Mouse (Mus musculus): Measurements from ENCODE around the gene Prpf38a.

Prpf38a gene

DNA sequence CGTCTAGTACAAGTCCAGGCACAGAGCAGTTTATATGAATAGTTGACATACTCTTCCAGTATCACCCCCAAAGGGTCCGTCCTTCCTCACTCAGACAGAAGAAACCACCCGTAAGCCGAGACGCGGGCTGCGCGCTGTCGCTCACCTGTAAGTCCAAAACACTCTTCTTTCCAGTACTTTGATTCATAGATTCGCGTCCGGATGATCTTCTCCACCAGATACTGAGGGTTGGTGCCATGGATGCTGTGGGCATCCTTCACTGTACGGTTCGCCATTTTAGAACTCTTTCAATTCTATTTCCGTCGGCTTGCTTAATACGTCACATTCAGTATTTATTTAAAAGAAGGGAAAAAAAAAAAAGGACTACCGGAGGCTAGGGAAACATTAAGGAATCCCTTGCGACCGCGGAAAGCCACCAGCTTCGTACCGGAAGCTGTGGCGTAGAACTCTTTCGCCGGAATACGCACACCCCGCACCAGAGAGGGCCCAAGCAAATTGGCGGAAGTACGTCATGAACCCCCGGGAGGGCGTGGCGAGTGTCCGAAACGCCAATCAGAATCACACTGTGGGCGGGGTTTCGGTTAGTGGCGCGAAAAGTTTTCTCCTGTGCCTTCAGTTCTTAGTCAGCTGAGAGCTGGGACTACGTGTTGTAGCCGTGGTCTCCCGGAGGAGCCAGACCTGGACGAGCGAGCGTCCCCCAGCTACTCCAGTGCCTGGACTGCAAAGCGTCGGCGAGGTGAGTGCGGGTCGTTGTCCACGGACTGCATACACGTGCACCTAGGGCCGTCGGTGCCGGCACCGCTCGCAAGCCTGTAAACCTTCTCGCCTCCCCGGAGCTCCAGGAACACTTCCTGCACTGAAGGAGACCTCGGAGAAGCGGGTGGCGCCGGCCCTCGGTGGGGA lies at the start of gene Prpf38a, which contains the start of gene Orc1:
Gene Prpf38a (minus strand): TSS at position 497 of the 903 bp plus-strand sequence.
Gene Orc1 (plus strand): TSS at position 584 of the 903 bp plus-strand sequence.
- DNase-seq (ENCODE audit: low read depth, low spot score) = peak; percentile 99

DNA sequence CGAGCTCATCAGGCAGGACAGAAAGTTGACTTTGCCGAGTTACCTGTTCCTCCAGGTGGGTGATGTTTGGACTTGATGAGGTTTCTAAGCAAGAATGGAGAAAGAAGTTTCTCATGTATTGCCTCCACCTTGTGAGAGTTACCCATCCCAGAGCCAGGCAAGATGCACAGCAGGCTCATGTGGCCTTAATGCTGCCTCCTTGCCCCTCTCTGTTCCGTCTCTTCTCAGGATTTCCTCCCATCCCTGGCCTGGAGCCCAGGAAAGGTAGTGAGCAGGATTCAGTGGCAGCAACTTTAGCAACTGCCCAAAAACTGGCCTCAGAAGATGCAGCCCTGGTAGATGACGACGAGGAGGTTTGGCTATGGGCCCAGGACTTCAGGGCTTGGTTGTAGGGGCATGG lies 47.9 kb upstream of the Prpf38a start:
- no peak for DNase-seq (ENCODE audit: low read depth, low spot score)

DNA sequence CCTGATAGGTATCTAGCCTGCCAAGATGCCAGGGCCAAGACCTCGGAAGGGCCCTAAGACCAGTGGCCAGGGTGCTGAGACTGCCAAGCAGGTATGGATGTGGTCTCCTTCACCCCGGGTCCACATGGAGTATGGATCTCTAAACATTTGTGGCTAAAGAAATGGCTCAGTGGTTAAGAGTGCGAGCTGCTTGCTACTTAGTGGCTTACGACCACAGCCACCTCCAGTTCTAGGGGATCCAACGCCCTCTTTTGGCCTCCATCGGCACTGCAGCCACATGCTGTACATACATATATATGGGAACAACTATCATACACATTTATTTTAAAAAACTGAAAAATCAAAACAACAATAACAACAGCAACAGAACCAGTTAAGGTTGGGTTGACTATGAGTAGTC lies 42.4 kb upstream of the Prpf38a start:
- no peak for DNase-seq (ENCODE audit: low read depth, low spot score)

DNA sequence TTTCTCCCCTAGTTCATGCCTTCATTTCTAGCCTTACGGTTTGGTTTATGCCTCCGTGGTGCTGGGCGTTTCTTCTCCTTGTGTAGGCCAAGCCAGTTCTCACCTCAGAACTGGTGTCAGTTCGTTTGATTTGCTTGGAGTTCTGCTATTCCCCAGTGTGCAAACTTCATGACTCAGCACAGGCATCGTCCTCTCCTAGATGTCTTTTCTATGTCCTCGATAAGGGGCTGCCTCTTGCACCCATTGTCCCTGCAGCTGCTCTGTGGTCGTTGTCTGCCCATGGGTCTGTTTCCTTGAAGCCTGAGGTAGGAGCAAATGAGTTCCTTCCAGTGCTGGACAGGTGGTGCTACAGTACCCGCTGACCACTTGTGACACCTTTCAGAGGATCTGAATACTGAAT lies 41.4 kb upstream of the Prpf38a start:
- peak; percentile 6 for DNase-seq (ENCODE audit: low read depth, low spot score)

DNA sequence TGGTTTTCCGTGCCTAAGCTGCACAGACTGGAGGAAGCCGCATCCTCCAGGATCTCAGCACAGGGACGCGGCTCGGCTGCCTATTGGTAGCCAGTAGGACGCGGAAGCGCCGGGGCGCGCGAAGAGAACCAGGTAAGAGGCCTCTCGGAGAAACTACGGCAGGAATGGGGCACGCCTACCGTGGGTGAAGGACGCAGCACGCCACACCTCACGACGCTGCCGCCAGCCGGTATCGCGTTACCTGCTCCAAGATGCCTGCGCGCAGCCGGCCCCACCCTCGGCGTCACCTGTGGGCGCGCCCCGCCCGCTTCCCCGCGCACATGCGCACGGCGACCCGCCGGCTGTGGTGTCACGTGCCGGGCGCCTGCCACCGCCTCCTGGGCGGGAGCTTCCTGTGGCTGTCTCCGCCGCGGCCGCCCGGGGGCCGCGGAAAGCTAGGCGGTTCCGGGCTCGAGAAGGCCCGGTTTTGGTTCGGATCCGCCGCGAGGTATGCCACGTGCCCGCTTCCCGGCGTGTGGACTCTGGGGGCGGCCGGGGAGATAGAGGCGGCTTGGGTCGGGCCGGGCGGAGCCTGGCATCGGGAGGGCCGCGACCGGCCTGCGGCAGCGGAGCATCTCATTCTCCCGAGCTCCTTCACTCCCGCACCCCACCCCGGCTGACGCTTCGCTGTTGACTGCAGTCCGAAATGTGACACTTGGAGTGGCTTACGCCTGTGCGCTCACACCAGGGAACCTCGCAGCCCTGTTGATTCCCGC lies 40.6 kb upstream of the Prpf38a start, which contains the start of gene Cc2d1b:
Gene Cc2d1b (plus strand): TSS at position 354 of the 755 bp plus-strand sequence.
- peak; percentile 91 for DNase-seq (ENCODE audit: low read depth, low spot score)

DNA sequence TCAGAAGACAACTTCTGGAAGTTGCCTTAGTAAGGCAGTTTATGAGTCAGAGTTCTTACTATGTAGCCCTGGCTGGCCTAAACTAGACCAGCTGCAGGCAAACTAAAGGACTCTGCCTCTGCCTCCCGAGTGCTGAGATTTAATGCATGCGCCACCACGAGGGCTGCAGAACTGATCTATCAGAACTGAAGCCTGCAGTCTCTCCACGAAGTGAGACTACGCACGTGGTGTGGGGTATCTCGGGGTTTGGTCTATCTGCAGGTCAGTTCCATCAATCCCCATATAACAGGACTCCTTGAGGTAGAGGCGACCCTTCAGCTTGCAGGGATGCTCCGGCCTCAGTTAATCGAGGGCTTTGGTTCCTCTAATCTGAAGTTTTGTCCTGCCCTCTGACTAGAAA lies 40.0 kb upstream of the Prpf38a start:
- peak; percentile 33 for DNase-seq (ENCODE audit: low read depth, low spot score)

DNA sequence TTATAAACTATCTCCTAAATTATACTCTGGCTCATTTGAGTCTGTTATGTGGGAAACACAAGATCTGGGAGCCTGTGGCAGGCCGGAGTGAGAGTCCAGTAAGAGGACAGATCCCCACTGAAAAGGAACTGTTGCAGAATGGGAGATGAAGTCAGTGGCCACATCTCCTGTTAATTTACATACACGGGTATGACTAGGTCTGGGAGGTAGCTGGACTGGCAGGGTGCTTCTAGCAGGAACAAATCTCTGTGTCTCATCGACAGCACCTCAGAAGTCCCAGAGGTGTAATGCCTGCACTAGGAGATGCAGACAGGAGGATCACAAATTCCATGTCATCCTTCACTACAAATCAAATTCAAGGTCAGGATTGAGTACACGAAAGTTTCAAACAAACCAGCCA lies 39.5 kb upstream of the Prpf38a start:
- no peak for DNase-seq (ENCODE audit: low read depth, low spot score)

DNA sequence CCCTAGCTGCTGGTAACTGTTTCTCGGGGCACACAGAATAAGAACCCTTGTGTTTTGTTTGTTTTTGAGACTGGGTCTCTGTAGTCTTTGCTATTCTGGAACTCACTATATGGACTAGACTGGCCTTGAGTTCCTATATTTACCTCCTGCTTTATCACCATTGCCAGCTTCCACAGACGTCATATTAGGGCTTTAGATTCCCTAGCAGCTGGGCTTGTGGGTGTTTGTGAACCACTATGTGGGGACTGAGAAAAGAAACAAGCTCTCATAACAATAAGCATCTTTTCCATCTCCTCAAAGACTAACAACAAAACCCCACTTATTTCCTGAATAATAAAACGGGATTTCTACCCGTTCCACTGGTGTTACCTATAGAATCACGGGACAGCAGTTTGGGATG lies 31.8 kb upstream of the Prpf38a start:
- no peak for DNase-seq (ENCODE audit: low read depth, low spot score)

DNA sequence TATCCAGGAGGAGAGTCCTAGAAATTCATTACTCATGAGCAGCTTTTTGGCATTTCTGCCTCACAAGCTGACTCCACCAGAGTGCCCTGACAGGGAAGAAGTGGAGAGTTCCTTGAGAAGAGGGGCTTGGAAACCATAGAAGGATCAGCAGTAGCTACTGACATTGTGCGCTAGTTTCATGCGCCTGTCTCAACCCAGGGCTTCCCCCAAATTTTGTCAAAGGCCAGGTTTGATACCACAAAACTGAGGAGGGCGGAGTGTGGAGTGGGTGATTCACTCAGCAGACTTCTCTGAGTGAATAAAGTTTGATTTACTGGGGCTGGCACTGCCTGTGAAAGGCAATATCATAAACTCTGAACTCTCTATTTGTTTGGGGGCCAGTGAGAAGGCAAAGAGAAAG lies 29.5 kb upstream of the Prpf38a start:
- DNase-seq (ENCODE audit: low read depth, low spot score) = no peak

DNA sequence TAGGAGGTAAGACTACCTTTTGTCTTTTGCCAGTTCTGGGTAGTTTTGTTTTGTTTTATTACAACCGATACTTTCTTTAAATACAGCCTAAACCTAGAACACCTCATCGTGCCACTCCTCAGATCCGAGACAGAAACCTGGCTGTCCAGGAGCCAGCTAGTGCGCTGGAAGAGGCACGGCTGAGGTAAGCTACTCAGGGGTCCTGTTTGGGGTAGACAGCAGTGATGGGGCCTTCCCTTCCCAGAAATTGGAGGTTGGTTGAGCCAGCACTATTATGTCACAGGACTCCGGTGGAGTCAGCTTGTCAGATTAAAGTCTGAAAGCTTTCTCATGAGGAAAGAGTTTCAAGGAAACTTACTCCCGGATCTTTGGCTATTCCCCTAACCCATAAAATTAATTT lies 22.7 kb upstream of the Prpf38a start:
- DNase-seq (ENCODE audit: low read depth, low spot score) = no peak

DNA sequence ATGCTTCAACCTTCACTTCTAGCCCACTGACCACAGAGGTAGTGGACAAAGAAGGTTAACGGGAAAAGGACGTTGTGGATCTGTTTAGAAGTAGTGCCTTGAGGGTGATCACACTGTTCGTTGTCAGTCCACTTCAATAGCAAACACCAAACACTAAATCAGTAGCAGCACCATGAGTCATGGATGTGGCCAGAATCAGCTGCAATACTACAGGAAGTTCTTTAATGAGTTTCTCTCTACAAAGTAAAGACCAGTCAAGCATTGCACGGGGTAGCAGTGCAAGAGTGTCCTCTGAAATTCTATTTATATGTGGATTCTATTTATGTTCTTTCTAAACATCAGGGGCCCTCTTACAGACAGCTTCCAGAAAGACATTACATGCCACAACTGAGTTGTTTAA lies 19.2 kb upstream of the Prpf38a start:
- no peak for DNase-seq (ENCODE audit: low read depth, low spot score)

DNA sequence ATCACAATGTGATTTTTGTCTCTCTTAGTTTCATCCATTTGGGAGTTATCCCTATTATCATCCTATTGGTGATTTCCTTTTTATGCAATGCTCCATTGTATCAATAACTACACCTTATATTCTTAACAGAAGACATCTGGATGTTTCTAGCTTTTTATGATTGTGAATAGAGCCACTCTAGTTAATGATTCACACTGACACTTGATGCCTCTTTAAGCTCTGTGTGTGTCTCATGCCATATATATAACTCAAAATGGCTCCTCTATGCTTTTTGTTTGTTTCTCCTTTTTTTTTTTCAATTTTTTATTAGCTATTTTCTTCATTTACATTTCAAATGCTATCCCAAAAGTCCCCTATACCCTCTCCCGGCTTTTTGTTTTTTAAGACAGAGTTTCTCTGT lies 16.6 kb upstream of the Prpf38a start:
- DNase-seq (ENCODE audit: low read depth, low spot score) = no peak

DNA sequence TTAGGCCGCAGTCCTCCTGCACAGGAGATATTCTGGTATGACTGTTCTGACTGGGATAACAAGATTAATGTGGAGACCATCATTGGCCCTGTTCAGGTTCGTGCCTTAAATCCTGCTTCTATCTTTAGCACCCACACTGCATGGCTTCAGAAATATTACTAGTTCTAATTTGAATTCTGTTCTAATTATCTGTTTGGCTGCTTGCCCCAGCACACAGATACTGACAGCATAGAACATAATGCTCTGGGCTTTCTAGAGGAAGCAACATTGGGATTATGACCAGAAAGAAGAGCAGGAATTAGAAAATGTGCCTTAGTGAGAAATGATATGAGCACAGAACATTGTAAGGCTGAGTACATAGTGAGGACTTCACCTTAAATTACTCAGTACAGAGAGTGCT lies 14.2 kb upstream of the Prpf38a start:
- DNase-seq (ENCODE audit: low read depth, low spot score) = no peak

DNA sequence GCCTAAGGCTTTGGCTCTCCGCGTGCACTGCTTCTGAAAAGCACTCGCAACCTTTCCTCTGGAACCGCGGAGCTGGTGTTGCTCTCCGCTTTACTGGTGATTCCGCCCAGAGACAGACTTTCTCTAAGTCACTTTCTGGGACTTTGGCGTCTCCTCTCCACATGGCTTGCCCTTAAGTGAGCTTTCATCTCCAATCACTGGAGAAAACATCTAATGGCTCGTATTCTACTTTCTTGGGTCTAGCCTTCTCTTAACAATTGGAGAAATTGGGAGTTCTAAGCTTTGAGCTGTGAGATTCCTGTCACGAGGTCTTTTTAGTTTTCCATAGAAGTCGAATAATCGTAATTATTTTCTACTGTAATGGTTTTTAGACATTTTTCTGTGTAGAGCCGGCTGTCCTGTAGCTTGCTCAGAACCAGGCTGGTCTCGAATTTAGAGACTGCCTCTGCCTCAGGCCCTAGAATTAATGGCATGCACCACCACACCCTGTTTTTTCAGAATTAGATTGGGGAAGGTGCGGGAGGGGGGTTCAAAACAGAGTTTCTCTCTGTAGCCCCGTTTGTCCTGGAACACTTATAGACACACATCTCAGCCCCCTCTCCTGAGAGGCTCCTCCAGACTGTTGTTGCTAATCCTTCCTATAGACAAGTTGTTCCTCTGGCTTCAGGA lies 741 bp upstream of the Prpf38a start:
- DNase-seq (ENCODE audit: low read depth, low spot score) = no peak

DNA sequence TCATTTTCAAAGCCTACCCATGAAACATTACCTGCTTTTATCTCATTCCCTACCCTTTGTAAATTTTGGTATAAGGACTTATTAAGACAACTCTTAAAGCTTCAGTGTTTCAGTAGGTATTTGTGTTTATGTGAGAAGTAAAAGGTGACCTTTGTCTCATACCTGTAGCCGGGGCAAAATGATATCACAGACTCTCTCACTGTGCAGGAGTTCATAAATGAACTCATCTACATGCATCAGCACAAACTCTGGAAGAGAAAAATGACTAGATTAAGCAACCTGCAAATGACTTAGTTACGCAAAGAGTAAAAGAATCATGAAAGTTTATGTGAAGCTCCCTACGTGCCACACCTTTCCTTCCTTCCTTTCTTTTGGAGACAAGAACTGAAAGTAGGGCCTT lies 6.5 kb downstream of the Prpf38a start:
- no peak for DNase-seq (ENCODE audit: low read depth, low spot score)

DNA sequence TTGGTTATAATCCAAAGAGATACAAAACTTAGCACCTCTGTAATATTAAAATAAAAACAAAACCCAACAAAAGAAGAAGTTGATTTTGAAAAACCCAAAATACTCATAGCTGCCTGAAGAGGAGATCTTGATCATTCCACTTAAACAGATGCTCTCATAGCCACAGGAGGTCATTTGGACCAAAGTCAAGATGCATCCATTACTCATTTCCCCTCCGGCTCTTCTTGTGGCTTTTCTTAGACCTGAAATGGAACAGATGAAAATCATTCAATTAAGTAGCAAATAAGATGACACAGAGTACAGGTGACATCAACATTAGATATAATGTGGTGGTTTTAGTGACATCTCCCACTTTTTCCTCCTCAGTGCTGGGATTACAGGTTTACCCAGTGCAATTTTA lies 14.1 kb downstream of the Prpf38a start:
- no peak for DNase-seq (ENCODE audit: low read depth, low spot score)

DNA sequence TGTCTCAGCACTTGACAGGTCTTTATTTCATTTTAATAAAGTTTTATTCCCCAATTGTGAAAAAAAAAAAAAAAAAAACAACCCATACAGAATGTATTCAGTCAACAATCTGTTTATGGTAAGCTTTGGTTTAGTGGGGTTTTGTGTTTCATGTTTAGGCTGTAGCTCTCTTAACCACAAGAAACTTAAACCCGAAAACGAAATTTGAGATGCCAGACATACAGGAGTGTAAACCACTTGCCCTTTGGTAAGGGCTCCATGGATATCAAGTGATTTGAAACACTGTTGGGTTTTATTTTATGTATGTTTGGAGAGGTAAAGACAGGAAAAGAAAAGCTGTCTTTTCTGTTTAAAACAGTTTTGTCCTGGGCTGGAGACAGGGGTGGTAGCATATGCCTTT lies 39.4 kb downstream of the Prpf38a start:
- DNase-seq (ENCODE audit: low read depth, low spot score) = peak; percentile 16

All from forelimb bud, embryonic 11.5 days (tissue).